Mouse (Mus musculus): Measurements from ENCODE around the gene Ndufs1.
"Not testable (repeated sequence)": the region's sequence is repeated elsewhere in the genome, so short reads cannot be mapped to it uniquely, and the experiment has no call there.

Ndufs1 gene

GRCm38 (mm10) chr1:63176604-63177421 is at the start of gene Ndufs1, which contains the start of gene Eef1b2:
Ndufs1 (minus strand) TSS chr1:63176833.
Eef1b2 (plus strand) TSS chr1:63176825.
- peak; percentile 99 for DNase-seq

GRCm38 (mm10) chr1:63225890-63226289 is 49.3 kb upstream of the Ndufs1 start:
- no peak for DNase-seq

- no peak for DNase-seq
Measured at GRCm38 (mm10) chr1:63225009-63225408, 48.4 kb upstream of the Ndufs1 start.

- no peak for DNase-seq
Measured at GRCm38 (mm10) chr1:63219277-63219676, 42.6 kb upstream of the Ndufs1 start.

- DNase-seq = no peak
Measured at GRCm38 (mm10) chr1:63214631-63215030, 38.0 kb upstream of the Ndufs1 start.

- DNase-seq = no peak
Measured at GRCm38 (mm10) chr1:63214271-63214558, 37.6 kb upstream of the Ndufs1 start, which contains the start of gene Gpr1. Gpr1 (minus strand) TSS chr1:63214543.

- DNase-seq = no peak
Measured at GRCm38 (mm10) chr1:63213478-63214270, 37.0 kb upstream of the Ndufs1 start.

GRCm38 (mm10) chr1:63209861-63210529 is 33.4 kb upstream of the Ndufs1 start:
- no peak for DNase-seq

- DNase-seq = no peak
Measured at GRCm38 (mm10) chr1:63207607-63208006, 31.0 kb upstream of the Ndufs1 start.

- no peak for DNase-seq
Measured at GRCm38 (mm10) chr1:63204660-63205394, 28.2 kb upstream of the Ndufs1 start.

GRCm38 (mm10) chr1:63203950-63204659 is 27.5 kb upstream of the Ndufs1 start:
- no peak for DNase-seq

GRCm38 (mm10) chr1:63203471-63203870 is 26.8 kb upstream of the Ndufs1 start:
- no peak for DNase-seq

- no peak for DNase-seq
Measured at GRCm38 (mm10) chr1:63201672-63202071, 25.0 kb upstream of the Ndufs1 start.

GRCm38 (mm10) chr1:63200322-63200721 is 23.7 kb upstream of the Ndufs1 start:
- no peak for DNase-seq

- no peak for DNase-seq
Measured at GRCm38 (mm10) chr1:63199387-63199786, 22.8 kb upstream of the Ndufs1 start.

GRCm38 (mm10) chr1:63195848-63196512 is 19.3 kb upstream of the Ndufs1 start:
- DNase-seq = no peak

- DNase-seq = no peak
Measured at GRCm38 (mm10) chr1:63192306-63193065, 15.9 kb upstream of the Ndufs1 start.

- DNase-seq = no peak
Measured at GRCm38 (mm10) chr1:63190851-63191250, 14.2 kb upstream of the Ndufs1 start.

- DNase-seq = no peak
Measured at GRCm38 (mm10) chr1:63188536-63188935, 11.9 kb upstream of the Ndufs1 start.

GRCm38 (mm10) chr1:63185430-63185829 is 8.8 kb upstream of the Ndufs1 start:
- not testable (repeated sequence) for DNase-seq

All from cerebellum, adult 9-11 months (tissue).